Mouse (Mus musculus): ENCODE data around the gene Prr13. TPM values are rescaled to one million over a fixed set of nuclear protein-coding genes. Genes with fewer than 3 reads are reported as not detected.
A peak's percentile ranks its signal among the peaks of the same experiment; 100 is the strongest.

Prr13 gene
- total RNA-seq (2018; cell fraction: chromatin; rRNA removed) = 10 to 100 TPM; 28.8 to 99.2 (median 50.4) TPM
- 100 to 1,000 TPM; 206 to 293 (median 246) TPM for total RNA-seq (2018; cell fraction: cytosol; rRNA removed)
- total RNA-seq (2018; cell fraction: nucleus; rRNA removed) = 100 to 1,000 TPM in 18 of 26 experiments, 10 to 100 TPM in 8; 71.4 to 195 (median 119) TPM
- polyA plus RNA-seq (2018) = 149 to 380 TPM (median 236 TPM) in 3 replicates

GRCm38 (mm10) chr15:102458904-102459317 is at the start of gene Prr13:
Gene Prr13 (plus strand): TSS chr15:102459028.
- 3% methylated on average over 19 of the region's 19 CpGs for WGBS (ENCODE audit: missing documents)
- H3K79me2 ChIP-seq (ENCODE audit: inconsistent target) = peaks cover 34% of the 10 kb centered on the region
- peak within 1 kb of the TSS; percentile 59 for H3K27ac ChIP-seq
- peak within 1 kb of the TSS; percentile 90 for H3K4me3 ChIP-seq (ENCODE audit: inconsistent target)
- H3K36me3 ChIP-seq (ENCODE audit: inconsistent target) = peaks cover 13% of the 10 kb centered on the region; the same call in 1 of the 2 replicates

- Histone ChIP-seq H3K4me3 (ENCODE audit: inconsistent target) (no peak overlapping the region), H3K79me2 (ENCODE audit: inconsistent target) (peaks cover 76% of the 10 kb centered on the region), H3K27ac (no peak overlapping the region), H3K36me3 (ENCODE audit: inconsistent target) (peaks cover 18% of the 10 kb centered on the region; the same call in 1 of the 2 replicates)
- WGBS (ENCODE audit: missing documents) = 90% methylated on average over 3 of the region's 3 CpGs
Measured at GRCm38 (mm10) chr15:102409286-102409685, 49.5 kb upstream of the Prr13 start.

GRCm38 (mm10) chr15:102411077-102411476 is 47.8 kb upstream of the Prr13 start:
- Histone ChIP-seq H3K27ac (no peak overlapping the region), H3K79me2 (ENCODE audit: inconsistent target) (peaks cover 94% of the 10 kb centered on the region), H3K4me3 (ENCODE audit: inconsistent target) (no peak overlapping the region), H3K36me3 (ENCODE audit: inconsistent target) (peaks cover 18% of the 10 kb centered on the region; the same call in 1 of the 2 replicates)
- WGBS (ENCODE audit: missing documents) = no CpG with 5 or more reads among the region's 1 CpGs

DNA sequence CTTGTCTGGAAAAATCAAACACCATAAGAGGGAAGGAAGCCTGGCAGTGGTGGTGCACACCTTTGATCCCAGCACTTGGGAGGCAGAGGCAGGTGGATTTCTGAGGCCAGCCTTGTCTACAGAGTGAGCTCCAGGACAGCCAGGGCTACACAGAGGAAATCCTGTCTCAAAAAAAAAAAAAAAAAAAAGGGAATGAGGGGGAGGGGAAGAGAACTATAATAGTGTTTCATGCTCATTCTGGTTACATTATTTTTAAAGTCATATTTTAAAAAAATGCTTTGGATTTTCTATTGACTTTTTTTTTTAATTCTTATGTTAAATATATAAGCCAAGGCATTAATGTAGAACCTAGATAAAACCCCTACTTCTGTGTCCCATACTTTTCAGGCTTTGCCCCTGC is 45.1 kb upstream of the Prr13 start:
- H3K27ac ChIP-seq = no peak overlapping the region
- peaks cover 9% of the 10 kb centered on the region; the same call in 1 of the 2 replicates for H3K36me3 ChIP-seq (ENCODE audit: inconsistent target)
- no peak overlapping the region for H3K4me3 ChIP-seq (ENCODE audit: inconsistent target)
- peaks cover 100% of the 10 kb centered on the region for H3K79me2 ChIP-seq (ENCODE audit: inconsistent target)

GRCm38 (mm10) chr15:102417524-102417923 is 41.3 kb upstream of the Prr13 start:
- 100% methylated on average over 1 of the region's 2 CpGs for WGBS (ENCODE audit: missing documents)
- no peak overlapping the region for H3K4me3 ChIP-seq (ENCODE audit: inconsistent target)
- H3K36me3 ChIP-seq (ENCODE audit: inconsistent target) = no peaks in the 10 kb centered on the region
- peaks cover 100% of the 10 kb centered on the region for H3K79me2 ChIP-seq (ENCODE audit: inconsistent target)
- H3K27ac ChIP-seq = no peak overlapping the region

- H3K27ac ChIP-seq = no peak overlapping the region
- H3K79me2 ChIP-seq (ENCODE audit: inconsistent target) = peaks cover 100% of the 10 kb centered on the region
- no peak overlapping the region for H3K4me3 ChIP-seq (ENCODE audit: inconsistent target)
- whole genome bisulfite sequencing (ENCODE audit: missing documents) = 20% methylated on average over 1 of the region's 1 CpGs
- H3K36me3 ChIP-seq (ENCODE audit: inconsistent target) = peaks cover 5% of the 10 kb centered on the region; the same call in 1 of the 2 replicates
Measured at GRCm38 (mm10) chr15:102420986-102421385, 37.8 kb upstream of the Prr13 start.

- Histone ChIP-seq H3K27ac (no peak overlapping the region), H3K36me3 (ENCODE audit: inconsistent target) (peaks cover 8% of the 10 kb centered on the region; the same call in 1 of the 2 replicates), H3K4me3 (ENCODE audit: inconsistent target) (no peak overlapping the region), H3K79me2 (ENCODE audit: inconsistent target) (peaks cover 100% of the 10 kb centered on the region)
- 41% methylated on average over 3 of the region's 3 CpGs for WGBS (ENCODE audit: missing documents)
Measured at GRCm38 (mm10) chr15:102421437-102421836, 37.4 kb upstream of the Prr13 start.

- Histone ChIP-seq H3K36me3 (ENCODE audit: inconsistent target) (peaks cover 24% of the 10 kb centered on the region; the same call in 1 of the 2 replicates), H3K79me2 (ENCODE audit: inconsistent target) (peaks cover 83% of the 10 kb centered on the region), H3K4me3 (ENCODE audit: inconsistent target) (no peak overlapping the region), H3K27ac (no peak overlapping the region)
- WGBS (ENCODE audit: missing documents) = 88% methylated on average over 2 of the region's 2 CpGs
Measured at GRCm38 (mm10) chr15:102423602-102424240, 35.1 kb upstream of the Prr13 start.

DNA sequence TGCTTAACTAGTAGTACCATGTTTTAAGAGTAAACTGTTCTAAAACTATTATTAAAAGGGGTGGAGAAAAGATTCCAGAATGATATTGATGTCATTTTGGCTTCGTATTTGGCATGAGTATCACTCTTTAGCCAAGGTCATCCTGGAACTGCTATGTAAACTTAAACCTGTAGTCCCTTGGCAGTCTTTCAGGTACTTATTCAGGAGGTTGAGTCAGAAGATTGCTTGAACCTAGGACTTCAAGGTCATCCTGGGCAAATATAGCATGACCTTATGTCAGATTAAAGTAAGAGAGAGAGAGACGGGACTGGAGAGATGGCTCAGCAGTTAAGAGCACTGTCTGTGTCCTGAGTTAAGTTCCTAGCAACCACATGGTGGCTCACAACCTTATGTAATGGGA is 34.2 kb upstream of the Prr13 start:
- H3K4me3 ChIP-seq (ENCODE audit: inconsistent target) = no peak overlapping the region
- H3K27ac ChIP-seq = no peak overlapping the region
- 90% methylated on average over 2 of the region's 2 CpGs for WGBS (ENCODE audit: missing documents)
- H3K36me3 ChIP-seq (ENCODE audit: inconsistent target) = peaks cover 34% of the 10 kb centered on the region; the same call in 1 of the 2 replicates
- H3K79me2 ChIP-seq (ENCODE audit: inconsistent target) = peaks cover 74% of the 10 kb centered on the region

GRCm38 (mm10) chr15:102426963-102427362 is 31.9 kb upstream of the Prr13 start:
- Histone ChIP-seq H3K27ac (no peak overlapping the region), H3K4me3 (ENCODE audit: inconsistent target) (no peak overlapping the region), H3K79me2 (ENCODE audit: inconsistent target) (peaks cover 51% of the 10 kb centered on the region), H3K36me3 (ENCODE audit: inconsistent target) (peaks cover 47% of the 10 kb centered on the region; the same call in 1 of the 2 replicates)
- WGBS (ENCODE audit: missing documents) = 100% methylated on average over 1 of the region's 1 CpGs

DNA sequence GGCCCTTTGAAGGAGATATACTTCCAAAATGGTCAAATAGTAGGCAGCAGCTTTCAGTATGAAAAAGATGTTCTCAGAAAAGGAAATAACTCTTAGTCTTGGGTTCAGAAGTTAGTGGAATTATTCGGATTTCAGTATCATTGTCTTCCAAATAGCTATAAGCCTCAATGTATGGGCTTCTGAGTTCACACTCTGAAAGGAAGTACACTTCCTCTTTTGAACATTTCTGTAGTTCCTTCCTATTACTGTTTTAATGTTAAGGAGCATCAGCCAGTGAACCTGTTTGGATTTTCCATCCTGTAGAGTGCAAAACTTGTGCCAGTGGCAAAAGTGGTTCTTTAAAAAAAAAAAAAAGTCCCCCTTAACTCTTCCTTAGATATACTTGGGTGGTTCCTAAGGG is 26.8 kb upstream of the Prr13 start:
- H3K4me3 ChIP-seq (ENCODE audit: inconsistent target) = no peak overlapping the region
- no peak overlapping the region for H3K27ac ChIP-seq
- 17% methylated on average over 1 of the region's 1 CpGs for WGBS (ENCODE audit: missing documents)
- peaks cover 47% of the 10 kb centered on the region; the same call in 1 of the 2 replicates for H3K36me3 ChIP-seq (ENCODE audit: inconsistent target)
- H3K79me2 ChIP-seq (ENCODE audit: inconsistent target) = no peaks in the 10 kb centered on the region; the same call in 1 of the 2 replicates

DNA sequence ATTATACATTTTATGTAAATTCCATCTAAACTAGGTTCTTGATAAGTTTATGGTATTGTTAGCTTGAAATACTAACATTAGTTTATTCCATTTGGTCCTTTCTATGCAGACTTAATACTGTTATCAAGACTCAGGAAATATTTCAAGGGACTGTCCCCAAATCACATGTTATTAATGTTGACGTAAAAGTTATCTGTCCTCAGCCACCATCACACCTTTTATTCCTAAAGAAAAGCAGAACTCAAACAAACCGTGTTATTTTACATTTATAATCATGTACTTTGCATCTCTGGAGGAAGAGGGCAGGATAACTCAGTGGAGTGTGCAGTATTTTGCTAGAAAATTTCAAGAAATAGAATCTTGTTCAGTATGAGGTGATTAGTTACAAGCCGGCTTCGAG is 25.7 kb upstream of the Prr13 start:
- no peaks in the 10 kb centered on the region for H3K79me2 ChIP-seq (ENCODE audit: inconsistent target)
- H3K4me3 ChIP-seq (ENCODE audit: inconsistent target) = no peak overlapping the region
- no peak overlapping the region for H3K27ac ChIP-seq
- 90% methylated on average over 4 of the region's 4 CpGs for WGBS (ENCODE audit: missing documents)
- peaks cover 40% of the 10 kb centered on the region; the same call in 1 of the 2 replicates for H3K36me3 ChIP-seq (ENCODE audit: inconsistent target)

GRCm38 (mm10) chr15:102442490-102442889 is 16.3 kb upstream of the Prr13 start:
- H3K79me2 ChIP-seq (ENCODE audit: inconsistent target) = no peaks in the 10 kb centered on the region
- H3K4me3 ChIP-seq (ENCODE audit: inconsistent target) = no peak overlapping the region
- WGBS (ENCODE audit: missing documents) = 50% methylated on average over 2 of the region's 2 CpGs
- no peak overlapping the region for H3K27ac ChIP-seq
- no peaks in the 10 kb centered on the region for H3K36me3 ChIP-seq (ENCODE audit: inconsistent target)

- 86% methylated on average over 8 of the region's 8 CpGs for WGBS (ENCODE audit: missing documents)
- Histone ChIP-seq H3K36me3 (ENCODE audit: inconsistent target) (no peaks in the 10 kb centered on the region), H3K4me3 (ENCODE audit: inconsistent target) (no peak within 1 kb of the TSS), H3K79me2 (ENCODE audit: inconsistent target) (no peaks in the 10 kb centered on the region), H3K27ac (no peak within 1 kb of the TSS)
Measured at GRCm38 (mm10) chr15:102445146-102445545, 13.7 kb upstream of the Prr13 start, which contains the start of gene Amhr2. Gene Amhr2 (plus strand): TSS chr15:102445367.

DNA sequence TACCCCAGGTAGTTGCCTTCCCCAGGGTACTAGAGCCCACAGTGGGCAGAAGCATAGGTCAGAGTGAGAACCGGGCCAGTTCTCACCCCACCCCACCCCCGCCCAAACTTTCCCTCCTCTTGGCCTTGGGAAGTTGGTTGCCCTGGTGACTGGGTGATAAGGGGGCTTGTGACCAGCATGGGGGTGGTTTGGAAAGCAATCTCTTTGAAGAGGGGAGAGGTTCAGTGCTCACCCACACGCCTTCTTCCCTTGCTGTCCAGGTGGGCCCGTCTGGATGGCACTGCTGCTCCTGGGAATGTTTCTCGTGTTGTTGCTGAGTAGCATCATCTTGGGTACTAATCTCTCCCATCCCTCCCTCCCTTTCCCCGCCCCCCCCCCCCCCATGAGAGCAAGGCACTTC is 12.4 kb upstream of the Prr13 start:
- 85% methylated on average over 4 of the region's 6 CpGs for WGBS (ENCODE audit: missing documents)
- no peak overlapping the region for H3K27ac ChIP-seq
- no peak overlapping the region for H3K4me3 ChIP-seq (ENCODE audit: inconsistent target)
- H3K36me3 ChIP-seq (ENCODE audit: inconsistent target) = no peaks in the 10 kb centered on the region
- no peaks in the 10 kb centered on the region for H3K79me2 ChIP-seq (ENCODE audit: inconsistent target)

Data from macrophage (primary cell).